In the genomic region with DNA sequence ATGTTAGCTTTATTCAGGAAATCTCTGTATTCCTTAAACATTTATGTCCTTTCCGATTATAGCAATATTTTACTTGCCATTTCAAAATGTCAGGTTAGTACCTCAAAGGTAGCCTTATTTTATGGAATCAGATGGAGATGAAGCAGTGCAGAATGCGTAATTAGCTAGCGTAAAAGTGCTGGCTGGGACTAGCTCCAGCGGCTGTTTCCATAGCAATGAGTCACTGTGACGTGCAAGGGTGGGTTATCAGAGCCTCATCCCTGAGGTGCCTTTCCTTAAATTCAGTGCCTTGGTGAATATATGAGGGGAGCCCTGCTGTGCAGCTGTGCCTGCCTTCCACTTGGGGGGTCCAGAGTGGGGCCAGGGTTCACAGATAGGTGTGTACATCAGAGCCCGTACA, we compare ENCODE assay signal across 16 mouse cellular contexts. TPM values are rescaled to one million over a fixed set of nuclear protein-coding genes. Genes with fewer than 3 reads are reported as not detected.
DNase-seq lines count a peak whose midpoint lies in the region; ATAC-seq and TF ChIP-seq lines count a peak whose summit lies in the region.
"Had no signal": no experiment of that assay in that cellular context is flagged by ENCODE, and none has a peak within 500 bp of the region (broad histone marks: within the 10 kb centered on the region; RNA-seq: fewer than 3 reads in every experiment).

No protein-coding gene starts in this region.

- H3K4me1 ChIP-seq in forebrain, embryonic 11.5 days (replicated peaks; ENCODE audit: control insufficient read depth, insufficient read depth, low read length): peaks cover 5% of the 10 kb centered on the region; the same call in 1 of the 2 replicates
- H3K4me1 ChIP-seq in forebrain, embryonic 10.5 days: peaks cover 23% of the 10 kb centered on the region
- H3K4me1 ChIP-seq in forebrain, embryonic 14.5 days (ENCODE audit: control insufficient read depth, insufficient read depth, low read length): peaks cover 20% of the 10 kb centered on the region
- peaks cover 22% of the 10 kb centered on the region; the same call in 1 of the 2 replicates for H3K4me1 ChIP-seq in midbrain, postnatal 0 days (ENCODE audit: insufficient read depth, low read length)

- no peaks in the 10 kb centered on the region for H3K36me3 ChIP-seq in forebrain, embryonic 11.5 days (ENCODE audit: control insufficient read depth, insufficient read depth, low read length)
- no peaks in the 10 kb centered on the region for H3K36me3 ChIP-seq in forebrain, embryonic 10.5 days (replicated peaks)
- H3K36me3 ChIP-seq in forebrain, embryonic 14.5 days (ENCODE audit: control insufficient read depth, insufficient read depth, low read length): no peaks in the 10 kb centered on the region
- 0 out of 2 replicates have a peak, but pooled peaks cover 2% of the 10 kb centered on the region for H3K36me3 ChIP-seq in midbrain, postnatal 0 days (ENCODE audit: insufficient read depth, low read length)
- H3K36me3 ChIP-seq: embryonic facial prominence, embryonic 12.5 days had no signal

- 0 out of 2 replicates have a peak overlapping the region, but pooled peaks have one; percentile 2 for H3K27ac ChIP-seq in forebrain, embryonic 11.5 days (ENCODE audit: low read depth, low read length)
- H3K27ac ChIP-seq in forebrain, embryonic 10.5 days: no peak overlapping the region
- peak overlapping the region; percentile 84 for H3K27ac ChIP-seq in forebrain, embryonic 14.5 days (ENCODE audit: low read depth, low read length)
- peak overlapping the region; percentile 43; the same call in 1 of the 2 replicates for H3K27ac ChIP-seq in layer of hippocampus, adult 2 months
- peak overlapping the region; percentile 74 for H3K27ac ChIP-seq in midbrain, postnatal 0 days (ENCODE audit: low read depth, low read length)
- H3K27ac ChIP-seq: embryonic facial prominence, embryonic 12.5 days had no signal

- H3K4me3 ChIP-seq in forebrain, embryonic 11.5 days (ENCODE audit: low read depth, low read length): no peak overlapping the region
- no peak overlapping the region for H3K4me3 ChIP-seq in forebrain, embryonic 10.5 days
- no peak overlapping the region for H3K4me3 ChIP-seq in forebrain, embryonic 14.5 days (ENCODE audit: low read depth, low read length)
- no peak overlapping the region for H3K4me3 ChIP-seq in layer of hippocampus, adult 2 months
- no peak overlapping the region for H3K4me3 ChIP-seq in midbrain, postnatal 0 days (ENCODE audit: low read depth, low read length)
- H3K4me3 ChIP-seq: embryonic facial prominence, embryonic 12.5 days had no signal

- H3K4me2 ChIP-seq in forebrain, embryonic 11.5 days (ENCODE audit: low read depth, low read length, severe bottlenecking): no peak overlapping the region
- no peak overlapping the region for H3K4me2 ChIP-seq in forebrain, embryonic 14.5 days (ENCODE audit: low read length)
- H3K4me2 ChIP-seq in midbrain, postnatal 0 days (ENCODE audit: low read depth, low read length, poor library complexity, severe bottlenecking): no peak overlapping the region
- H3K4me2 ChIP-seq: embryonic facial prominence, embryonic 12.5 days; liver, embryonic 11.5 days had no signal

- TF ChIP-seq CTCF in layer of hippocampus, adult 2 months (conservative IDR thresholded peaks at IDR 0.05): no peak
- TF ChIP-seq CTCF in midbrain, postnatal 0 days (IDR thresholded peaks at IDR 0.05): no peak

- no peak overlapping the region for H3K9ac ChIP-seq in forebrain, embryonic 11.5 days (ENCODE audit: low read length)
- H3K9ac ChIP-seq in forebrain, embryonic 14.5 days (ENCODE audit: low read length): no peak overlapping the region
- H3K9ac ChIP-seq in midbrain, postnatal 0 days (replicated peaks; ENCODE audit: low read length, poor library complexity, severe bottlenecking): no peak overlapping the region
- H3K9ac ChIP-seq: embryonic facial prominence, embryonic 12.5 days had no signal

- WGBS in forebrain, embryonic 11.5 days: 64% methylated on average over 6 of the region's 6 CpGs
- WGBS in forebrain, embryonic 10.5 days: 73% methylated on average over 6 of the region's 6 CpGs
- WGBS in forebrain, embryonic 14.5 days: 41% methylated on average over 6 of the region's 6 CpGs
- WGBS in midbrain, postnatal 0 days: 25% methylated on average over 6 of the region's 6 CpGs

- no peaks in the 10 kb centered on the region for H3K9me3 ChIP-seq in forebrain, embryonic 11.5 days (ENCODE audit: control insufficient read depth, low read length)
- no peaks in the 10 kb centered on the region for H3K9me3 ChIP-seq in forebrain, embryonic 10.5 days
- no peaks in the 10 kb centered on the region for H3K9me3 ChIP-seq in forebrain, embryonic 14.5 days (replicated peaks; ENCODE audit: control insufficient read depth, low read length)
- H3K9me3 ChIP-seq in midbrain, postnatal 0 days (ENCODE audit: low read length): no peaks in the 10 kb centered on the region
- H3K9me3 ChIP-seq: embryonic facial prominence, embryonic 12.5 days had no signal

- no peaks in the 10 kb centered on the region for H3K27me3 ChIP-seq in forebrain, embryonic 11.5 days (ENCODE audit: control insufficient read depth, insufficient read depth, low read length)
- no peaks in the 10 kb centered on the region for H3K27me3 ChIP-seq in forebrain, embryonic 10.5 days (ENCODE audit: poor library complexity, severe bottlenecking)
- H3K27me3 ChIP-seq in forebrain, embryonic 14.5 days (replicated peaks; ENCODE audit: control insufficient read depth, insufficient read depth, low read length): no peaks in the 10 kb centered on the region
- no peaks in the 10 kb centered on the region; the same call in 1 of the 2 replicates for H3K27me3 ChIP-seq in midbrain, postnatal 0 days (ENCODE audit: insufficient read depth, low read length)
- H3K27me3 ChIP-seq: embryonic facial prominence, embryonic 12.5 days had no signal

- ATAC-seq in forebrain, embryonic 11.5 days (replicated peaks; ENCODE audit: low FRiP score): no peak
- peak; percentile 64 for ATAC-seq in forebrain, embryonic 14.5 days
- peak; percentile 55; the same call in 1 of the 2 replicates for ATAC-seq in midbrain, postnatal 0 days (ENCODE audit: low FRiP score)
- ATAC-seq: intestine, embryonic 16.5 days had no signal

- no peak for DNase-seq in forebrain, embryonic 11.5 days (ENCODE audit: low spot score)
- no peak for DNase-seq in forebrain, embryonic 10.5 days (ENCODE audit: extremely low spot score, low spot score)
- peak; percentile 88 for DNase-seq in forebrain, embryonic 14.5 days (ENCODE audit: low spot score)
- peak; percentile 58 to 70 for DNase-seq in layer of hippocampus, adult 2 months (ENCODE audit: low spot score in 2 of 2)
- peak; percentile 76 for DNase-seq in midbrain, postnatal 0 days (ENCODE audit: low spot score)
- DNase-seq in T-cell, adult 2 months (ENCODE audit: low spot score): no peak
- DNase-seq in gastrocnemius, postnatal 4 days (ENCODE audit: low spot score in 2 of 2): no peak
- no peak for DNase-seq in kidney, postnatal 25 days
- DNase-seq: cerebellum, adult 11 months; lung, postnatal 4 days; spleen, adult 18-20 months had no signal

RNA-seq across cellular contexts. Expression of a gene that starts 17.1 kb away (rescaled TPM):
- 4.4 and 8.0 TPM in 2 replicates for polyA plus RNA-seq in forebrain, embryonic 11.5 days (2014; fragmentation: Nextera tagmentation; extraction: Ambion mirVana)
- polyA plus RNA-seq in forebrain, embryonic 10.5 days (2016; fragmentation: Nextera tagmentation; extraction: Ambion mirVana): 1.1 and 1.8 TPM in 2 replicates
- 7.4 and 8.1 TPM in 2 replicates for polyA plus RNA-seq in forebrain, embryonic 14.5 days (2014; fragmentation: Nextera tagmentation; extraction: Ambion mirVana)
- 10 to 100 TPM; 45.8 to 48.8 TPM for total RNA-seq in layer of hippocampus, adult 2 months (2021)
- 22.0 and 27.8 TPM in 2 replicates for total RNA-seq in midbrain, postnatal 0 days (2014; rRNA removed)
- polyA plus RNA-seq in midbrain, postnatal 0 days (2015; fragmentation: Nextera tagmentation; extraction: Ambion mirVana): 47.6 and 55.3 TPM in 2 replicates
- total RNA-seq in gastrocnemius, postnatal 4 days (2021): under 1 TPM; 0.05 TPM
- total RNA-seq: gastrocnemius, adult 18-20 months; neutrophil, adult 5-6 weeks had no signal

RNA-seq across cellular contexts. Expression of a gene that starts 43.4 kb away (rescaled TPM):
- 0.44 and 0.59 TPM in 2 replicates for polyA plus RNA-seq in forebrain, embryonic 11.5 days (2014; fragmentation: Nextera tagmentation; extraction: Ambion mirVana)
- polyA plus RNA-seq in forebrain, embryonic 10.5 days (2016; fragmentation: Nextera tagmentation; extraction: Ambion mirVana): 0.26 and 0.33 TPM in 2 replicates
- polyA plus RNA-seq in forebrain, embryonic 14.5 days (2014; fragmentation: Nextera tagmentation; extraction: Ambion mirVana): 7.0 and 8.7 TPM in 2 replicates
- total RNA-seq in layer of hippocampus, adult 2 months (2021): 10 to 100 TPM; 80.3 to 87.0 TPM
- total RNA-seq in midbrain, postnatal 0 days (2014; rRNA removed): 71.5 and 80.6 TPM in 2 replicates
- 20.2 and 22.4 TPM in 2 replicates for polyA plus RNA-seq in midbrain, postnatal 0 days (2015; fragmentation: Nextera tagmentation; extraction: Ambion mirVana)
- total RNA-seq in gastrocnemius, postnatal 4 days (2021): 1 to 10 TPM in 1 of 2 experiments, under 1 TPM in 1; 0.91 to 1.0 TPM
- total RNA-seq: gastrocnemius, adult 18-20 months; neutrophil, adult 5-6 weeks had no signal
- polyA plus RNA-seq: liver, embryonic 11.5 days had no signal

Comparison
In these comparisons a context has a peak if more than half of its experiments do, and no peak if none do; other contexts are left out.
1. DNase-seq: peak in forebrain, embryonic 14.5 days (single experiment), layer of hippocampus, adult 2 months (2 of 2) and midbrain, postnatal 0 days (single experiment); none in forebrain, embryonic 11.5 days (single experiment), forebrain, embryonic 10.5 days (single experiment), T-cell, adult 2 months (single experiment), gastrocnemius, postnatal 4 days (0 of 2) and kidney, postnatal 25 days (0 of 2).